Mouse (Mus musculus) gastrocnemius, adult 2 months (tissue): Measurements from ENCODE around the gene Zfyve21. TPM values are rescaled to one million over a fixed set of nuclear protein-coding genes. Genes with fewer than 3 reads are reported as not detected.

Experiments
- DNase-seq: peaks from one replicate; pipeline ENCODE4 v3.0.0; 2022
- H3K27ac ChIP-seq: fragments of 200-600 bp; 2 replicates; pipeline ENCODE4 v1.8.1; 2022; ENCODE audit warnings: mild to moderate bottlenecking
- H3K4me3 ChIP-seq: fragments of 200-600 bp; 2 replicates; pipeline ENCODE4 v1.8.1; 2022; ENCODE audit warnings: mild to moderate bottlenecking, moderate library complexity
- CTCF ChIP-seq: fragments of 200-600 bp; IDR thresholded peaks from 2 replicates; pipeline ENCODE4 v1.8.1; 2022; ENCODE audit warnings: antibody characterized with exemption, mild to moderate bottlenecking, moderate library complexity
- intact Hi-C: fragments of 180-260 bp; cut with DNase I; formaldehyde crosslinking; loops from one replicate; pipeline ENCODE4 v1.15.1; 2025
- total RNA-seq, 2 experiments: library from RNA; stranded (reverse); gene quantifications; 2 replicates each; pipeline ENCODE4 v1.2.3; 2021

The Zfyve21 gene
- total RNA-seq, 2 experiments from 2014 or later: 15.6 to 18.0 TPM

GRCm38 (mm10) chr12:111829447-111829846 lies 15.5 kb downstream of the Zfyve21 start:
- Histone ChIP-seq H3K27ac (no peak overlapping the region), H3K4me3 (no peak overlapping the region)
- no peak for DNase-seq
- intact Hi-C loops: no loop called here
- TF ChIP-seq CTCF: no peak

DNA sequence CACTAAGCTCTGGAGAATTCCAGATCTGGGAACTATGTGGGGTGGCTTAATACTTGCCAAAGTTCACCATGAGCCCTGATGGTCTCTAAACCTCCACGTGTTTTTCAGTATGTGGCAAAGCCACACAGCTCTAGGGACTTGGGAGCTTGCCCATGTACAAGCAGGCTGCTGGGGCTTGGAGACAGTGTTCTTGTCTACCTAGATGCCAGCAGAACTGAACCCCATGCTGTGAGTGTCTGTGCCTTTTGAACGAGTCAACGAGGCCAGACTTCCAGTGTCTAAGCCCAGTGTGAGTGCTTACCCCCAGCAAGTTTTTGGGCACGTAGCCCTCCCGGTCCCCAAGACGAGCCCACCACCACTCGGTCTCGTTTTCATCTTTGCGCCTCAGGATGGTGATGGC lies 16.0 kb downstream of the Zfyve21 start:
- intact Hi-C loops: no loop called here

DNA sequence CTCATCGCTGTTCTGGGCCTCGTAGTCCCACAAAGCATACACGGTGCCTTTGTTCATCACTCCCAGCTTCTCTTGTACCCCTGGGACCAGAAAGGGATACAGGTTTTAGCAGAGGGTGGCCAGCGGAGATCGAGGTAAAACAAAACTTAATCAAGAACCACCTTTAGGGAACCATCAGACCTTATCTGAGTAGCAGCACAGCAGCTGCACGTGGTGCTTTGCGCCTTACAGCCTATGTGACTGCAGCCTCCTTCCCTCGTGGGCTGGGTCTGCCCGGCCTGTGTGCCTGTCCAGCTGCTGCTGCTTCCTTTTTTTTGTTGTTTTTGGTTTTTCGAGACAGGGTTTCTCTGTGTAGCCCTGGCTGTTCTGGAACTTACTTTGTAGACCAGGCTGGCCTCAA lies 16.4 kb downstream of the Zfyve21 start:
- H3K27ac ChIP-seq: no peak overlapping the region
- no peak for TF ChIP-seq CTCF
- intact Hi-C loops: no loop called here
- no peak for DNase-seq
- H3K4me3 ChIP-seq: no peak overlapping the region

More for the DNA sequence above, 16.0 kb downstream of the Zfyve21 start:
- no peak for TF ChIP-seq CTCF
- Histone ChIP-seq H3K27ac (no peak overlapping the region), H3K4me3 (no peak overlapping the region)
- DNase-seq: no peak

DNA sequence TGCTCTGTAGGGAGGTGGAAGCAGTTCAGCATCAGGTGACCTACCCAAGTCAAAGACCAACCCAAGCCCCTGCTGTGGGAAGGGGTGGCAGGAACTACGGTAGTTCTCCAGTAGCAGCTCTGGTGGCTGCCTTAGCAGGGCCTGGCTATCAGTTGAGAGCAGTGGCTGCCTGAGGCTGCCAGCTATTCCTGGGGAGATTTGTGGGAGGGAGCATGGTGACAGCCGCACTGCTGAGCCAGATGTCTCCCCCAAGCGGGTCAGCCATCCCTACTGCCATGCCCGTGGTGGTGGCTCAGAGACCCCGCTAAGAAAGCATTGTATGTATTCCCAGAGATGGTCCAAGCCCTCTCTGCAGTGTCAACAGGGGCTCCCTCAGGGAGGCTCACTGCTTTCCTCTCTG lies 18.7 kb downstream of the Zfyve21 start:
- intact Hi-C loops: no loop called here
- no peak for DNase-seq
- no peak overlapping the region for H3K27ac ChIP-seq
- H3K4me3 ChIP-seq: no peak overlapping the region
- TF ChIP-seq CTCF: no peak

- H3K27ac ChIP-seq: no peak overlapping the region
- no peak overlapping the region for H3K4me3 ChIP-seq
- no peak for TF ChIP-seq CTCF
- DNase-seq: no peak
- intact Hi-C loops: no loop called here
Observed at GRCm38 (mm10) chr12:111833457-111833856, 19.5 kb downstream of the Zfyve21 start.

GRCm38 (mm10) chr12:111842565-111843433 lies 28.8 kb downstream of the Zfyve21 start:
- intact Hi-C loops: no loop called here
- no peak for TF ChIP-seq CTCF
- Histone ChIP-seq H3K4me3 (no peak overlapping the region), H3K27ac (0 out of 2 replicates have a peak overlapping the region, but pooled peaks have one; percentile 6)
- DNase-seq: no peak

DNA sequence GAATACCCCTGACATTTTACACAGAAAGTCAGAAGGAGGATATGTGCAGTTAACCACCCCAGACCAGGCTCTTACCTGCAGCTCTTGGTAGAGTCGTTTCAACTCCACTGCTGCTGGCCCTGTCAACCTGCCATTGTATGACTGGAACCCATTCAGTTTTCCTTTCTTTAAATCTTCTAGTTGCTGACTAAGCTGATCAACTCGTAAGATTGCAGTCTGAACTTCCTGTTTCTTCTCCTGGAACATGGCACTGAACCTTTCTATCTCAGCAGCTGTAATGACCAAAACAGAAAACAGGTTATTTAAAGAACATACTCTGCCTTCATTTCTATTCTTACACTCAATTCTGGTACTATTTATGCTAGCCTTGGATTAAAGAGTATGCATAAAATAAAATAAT lies 29.5 kb downstream of the Zfyve21 start:
- DNase-seq: no peak
- Histone ChIP-seq H3K4me3 (no peak overlapping the region), H3K27ac (0 out of 2 replicates have a peak overlapping the region, but pooled peaks have one; percentile 6)
- no peak for TF ChIP-seq CTCF
- intact Hi-C loops: no loop called here

- no peak for TF ChIP-seq CTCF
- DNase-seq: no peak
- Histone ChIP-seq H3K4me3 (no peak overlapping the region), H3K27ac (no peak overlapping the region)
- intact Hi-C loops: no loop called here
Observed at GRCm38 (mm10) chr12:111845953-111846352, 32.0 kb downstream of the Zfyve21 start.

GRCm38 (mm10) chr12:111846815-111847214 lies 32.8 kb downstream of the Zfyve21 start:
- H3K27ac ChIP-seq: no peak overlapping the region
- no peak for TF ChIP-seq CTCF
- H3K4me3 ChIP-seq: no peak overlapping the region
- DNase-seq: no peak
- intact Hi-C loops: no loop called here

- TF ChIP-seq CTCF: no peak
- Histone ChIP-seq H3K4me3 (no peak overlapping the region), H3K27ac (peak overlapping the region; percentile 56)
- intact Hi-C loops: no loop called here
- DNase-seq: peak; percentile 41
Observed at GRCm38 (mm10) chr12:111848300-111848798, 34.4 kb downstream of the Zfyve21 start.

GRCm38 (mm10) chr12:111851235-111851634 lies 37.3 kb downstream of the Zfyve21 start:
- DNase-seq: no peak
- no peak overlapping the region for H3K27ac ChIP-seq
- intact Hi-C loops: no loop called here
- peak; percentile 52 for TF ChIP-seq CTCF
- H3K4me3 ChIP-seq: no peak overlapping the region

DNA sequence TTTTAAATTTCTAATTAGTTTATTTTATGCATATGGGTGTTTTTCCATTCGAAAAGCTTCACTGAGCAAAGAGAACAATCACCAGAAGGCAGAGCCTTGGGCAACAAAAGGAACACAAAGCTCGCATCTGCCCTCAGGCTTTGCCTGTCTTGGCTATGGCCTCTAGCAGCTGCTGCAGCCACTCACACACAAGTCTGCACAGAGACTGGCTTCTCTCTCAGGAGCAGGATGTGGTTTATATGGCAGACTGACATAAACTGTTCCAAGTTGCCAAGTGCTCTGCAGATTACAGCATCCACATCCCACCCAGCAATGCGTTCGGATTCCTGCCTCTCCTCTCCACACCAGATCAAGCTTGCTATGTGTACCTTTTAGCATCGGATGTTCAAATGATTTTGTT lies 37.8 kb downstream of the Zfyve21 start:
- Histone ChIP-seq H3K27ac (no peak overlapping the region), H3K4me3 (no peak overlapping the region)
- intact Hi-C loops: no loop called here
- no peak for DNase-seq
- no peak for TF ChIP-seq CTCF

DNA sequence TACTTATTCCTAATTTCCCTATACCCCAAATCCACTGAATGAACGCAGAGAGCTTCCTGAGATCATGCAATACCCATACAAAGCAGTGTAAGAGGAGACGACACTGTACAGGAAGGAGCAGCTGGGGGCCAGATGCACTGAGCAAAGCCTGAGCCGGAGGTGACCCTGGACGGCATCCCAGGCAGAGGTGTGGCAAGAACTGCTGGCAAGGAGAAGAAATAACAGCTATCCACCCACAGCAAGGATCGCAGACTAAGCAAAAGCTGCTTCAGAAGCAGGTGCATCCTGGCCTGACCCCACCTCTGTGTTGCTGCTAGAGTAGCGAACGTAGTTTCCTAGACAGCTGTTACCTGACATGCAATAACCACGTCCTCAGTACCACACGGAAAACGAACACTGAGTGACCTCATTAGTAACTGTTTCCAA lies 39.1 kb downstream of the Zfyve21 start:
- Histone ChIP-seq H3K27ac (0 out of 2 replicates have a peak overlapping the region, but pooled peaks have one; percentile 13), H3K4me3 (no peak overlapping the region)
- DNase-seq: peak; percentile 89
- no peak for TF ChIP-seq CTCF
- intact Hi-C loops: no loop called here
